Mouse (Mus musculus) frontal cortex, postnatal 25 days (tissue): ENCODE measurements around the gene Hectd4.
"Not testable (repeated sequence)": the region's sequence is repeated elsewhere in the genome, so short reads cannot be mapped to it uniquely, and the experiment has no call there.

ENCODE experiments used
- DNase-seq, 2 experiments: peaks; one replicate each; pipeline ENCODE4 v3.0.0; 2022; ENCODE audit warnings: low spot score in 2 of 2

The Hectd4 gene

DNA sequence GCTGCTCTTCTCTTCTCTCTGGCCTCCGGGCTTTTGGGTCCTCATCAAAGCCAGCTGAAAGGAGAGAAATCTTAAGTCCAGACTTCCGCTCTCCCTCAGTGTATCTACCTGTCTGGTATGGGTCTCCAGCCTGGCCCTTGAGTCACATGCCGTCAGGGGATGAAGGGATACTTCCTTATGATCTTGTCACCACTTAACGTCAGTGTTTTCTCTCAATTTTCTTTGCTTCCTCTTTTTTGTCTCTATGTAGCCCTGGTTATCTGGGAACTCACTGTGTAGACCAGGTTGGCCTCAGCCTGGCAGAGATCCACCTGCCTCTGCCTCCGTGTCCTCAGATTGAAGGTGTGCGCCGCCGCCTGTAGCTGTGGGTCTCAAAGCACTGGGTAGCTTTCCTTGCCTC lies 124.0 kb downstream of the Hectd4 start:
- DNase-seq: no peak

DNA sequence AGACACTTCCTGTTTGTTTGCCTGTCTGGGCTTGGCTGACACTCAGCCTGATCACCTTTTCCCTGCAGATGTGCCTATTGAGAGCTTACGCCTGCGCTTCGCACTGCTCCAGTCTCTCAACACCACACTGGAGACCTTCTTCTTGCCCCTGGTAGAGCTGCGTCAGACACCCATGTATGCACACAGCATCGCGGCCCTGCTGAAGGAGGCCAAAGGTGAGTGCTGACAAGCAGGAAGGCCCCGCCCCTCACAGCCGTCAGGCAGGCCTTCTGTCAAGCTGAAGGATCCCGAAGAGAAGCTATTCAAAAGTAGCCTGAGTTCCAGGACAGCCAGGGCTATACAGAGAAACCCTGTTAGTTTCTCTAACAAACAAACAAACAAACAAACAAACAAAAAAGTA lies 139.2 kb downstream of the Hectd4 start:
- DNase-seq: no peak

DNA sequence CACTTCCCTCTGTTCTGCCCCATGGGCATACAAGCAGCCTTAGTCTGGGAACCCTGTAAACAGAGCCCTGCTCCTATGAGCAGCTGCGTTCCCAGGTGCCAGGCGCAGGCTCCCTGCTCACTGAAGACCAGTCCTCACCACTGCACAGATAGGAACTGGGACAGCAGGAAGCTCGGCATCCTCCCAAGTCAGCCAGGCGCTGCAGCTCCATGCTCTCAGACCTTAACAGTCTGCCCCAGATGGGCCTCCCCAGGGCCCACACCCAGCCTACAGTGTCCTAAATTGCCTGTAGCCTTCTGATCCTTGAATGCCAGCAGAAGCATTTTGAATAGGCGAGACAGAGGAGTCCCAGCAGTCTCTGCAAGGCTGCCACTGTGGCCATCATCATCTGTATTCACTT lies 141.7 kb downstream of the Hectd4 start:
- DNase-seq: no peak

DNA sequence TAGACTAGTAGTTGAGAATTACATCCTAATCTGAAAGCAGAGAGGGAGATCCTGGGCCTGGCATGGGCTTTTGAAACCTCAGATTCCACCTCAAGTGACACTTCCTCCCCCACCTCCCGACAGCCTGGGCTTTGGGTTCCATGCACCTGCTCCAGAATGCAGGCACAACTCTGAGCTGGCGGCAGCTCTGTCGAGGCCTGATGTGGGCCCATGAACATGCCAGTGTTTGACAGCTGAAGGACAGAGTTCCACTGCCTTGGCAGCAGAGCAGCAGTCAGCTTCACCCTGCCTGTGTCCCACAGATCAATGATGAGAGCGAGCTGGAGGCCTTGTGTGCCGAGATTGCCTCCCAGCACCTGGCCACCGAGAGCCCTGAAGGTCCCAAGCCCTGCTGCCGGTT lies 143.4 kb downstream of the Hectd4 start:
- DNase-seq: no peak

DNA sequence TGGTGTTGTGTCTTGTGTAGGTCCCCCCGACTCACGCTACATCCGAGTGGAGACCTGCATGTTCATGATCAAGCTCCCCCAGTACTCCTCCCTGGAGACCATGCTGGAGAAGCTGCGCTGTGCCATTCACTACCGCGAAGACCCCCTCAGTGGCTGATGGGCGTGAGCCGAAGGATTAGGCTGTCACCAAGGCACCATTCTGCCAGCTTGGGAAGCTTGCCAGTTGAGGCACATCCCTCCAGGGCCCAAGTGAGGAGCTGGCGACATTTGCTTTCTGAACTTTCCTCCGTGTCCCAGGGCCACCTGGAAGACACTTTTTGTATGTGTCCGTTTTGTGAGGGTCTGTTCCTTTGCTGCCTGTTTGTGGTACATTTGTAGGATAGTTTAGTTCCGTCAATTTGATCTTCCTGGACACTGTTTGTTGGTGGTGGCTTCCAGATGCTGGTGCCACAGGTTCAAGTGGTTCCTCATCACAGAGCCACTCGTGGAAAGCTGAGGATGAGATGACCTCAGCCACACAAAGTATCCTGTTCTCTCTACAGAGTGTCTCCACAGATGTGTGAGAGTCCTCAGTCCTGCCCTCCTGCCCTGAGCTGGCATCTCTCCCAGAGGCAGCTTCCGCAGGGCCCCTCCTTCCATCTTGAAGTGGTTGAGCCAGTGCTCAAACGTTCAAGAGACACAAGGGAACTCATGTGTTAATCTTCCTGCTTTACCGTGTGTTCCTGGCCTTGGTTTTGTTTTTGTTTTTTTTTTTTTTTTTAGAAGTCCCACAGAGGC lies 146.6 kb downstream of the Hectd4 start:
- no peak for DNase-seq

DNA sequence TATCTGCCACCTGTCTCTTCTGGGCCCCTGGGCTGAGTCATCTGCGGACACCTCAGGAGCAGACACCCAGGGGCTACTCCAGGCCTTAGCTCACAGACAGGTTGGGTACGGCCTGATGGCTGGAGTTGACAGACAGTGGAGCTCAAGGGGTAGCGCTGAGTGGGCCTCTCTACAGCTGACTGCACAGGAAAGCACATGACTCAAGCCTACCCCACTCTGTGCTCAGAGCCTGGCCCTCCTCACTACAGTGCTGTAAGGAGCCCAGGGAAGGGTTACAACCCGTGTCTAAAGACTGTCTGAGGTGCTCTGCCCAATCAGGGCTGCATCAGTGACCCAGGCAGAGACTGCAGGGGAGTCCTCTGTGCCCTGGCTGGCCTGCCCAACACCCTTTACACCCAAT lies 147.2 kb downstream of the Hectd4 start:
- DNase-seq: no peak

DNA sequence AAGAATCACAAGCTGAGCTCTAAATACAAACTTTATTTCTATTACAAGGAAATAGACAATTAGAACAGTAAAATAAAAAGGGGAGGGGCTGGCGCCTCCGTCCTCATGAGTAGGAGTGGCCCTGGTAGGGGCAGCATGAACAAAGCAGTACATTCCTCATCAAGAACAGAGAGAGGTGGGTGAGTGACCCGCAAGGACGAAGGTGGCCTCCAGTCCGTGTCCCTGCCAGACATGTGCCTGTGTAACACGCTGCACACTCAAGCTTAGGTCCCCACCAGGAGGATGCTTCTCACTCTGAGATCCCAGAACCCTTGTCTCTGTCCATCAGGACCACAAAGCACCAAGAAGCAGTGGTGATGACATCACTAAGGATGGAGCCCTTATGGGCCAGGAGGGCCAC lies 151.7 kb downstream of the Hectd4 start:
- DNase-seq: no peak

DNA sequence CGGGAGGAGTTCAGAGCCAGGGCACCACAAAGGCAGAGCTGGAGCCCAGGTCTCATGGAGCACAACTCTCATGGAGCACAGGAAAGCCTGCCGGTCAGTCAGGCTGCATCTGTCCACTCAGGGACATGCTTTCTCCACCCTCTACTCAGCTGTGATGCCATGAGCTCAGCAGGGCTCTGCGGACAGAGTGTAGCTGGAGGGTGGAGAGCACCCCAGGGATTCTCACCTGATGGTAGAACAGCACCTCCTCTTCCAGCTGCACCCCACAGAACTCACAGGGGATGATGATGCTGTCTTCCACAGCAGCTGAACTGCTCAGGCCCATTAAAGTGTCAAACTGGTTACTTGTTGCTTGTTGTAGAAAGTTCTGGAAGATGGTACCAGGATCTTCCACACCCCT lies 154.8 kb downstream of the Hectd4 start:
- DNase-seq: no peak

DNA sequence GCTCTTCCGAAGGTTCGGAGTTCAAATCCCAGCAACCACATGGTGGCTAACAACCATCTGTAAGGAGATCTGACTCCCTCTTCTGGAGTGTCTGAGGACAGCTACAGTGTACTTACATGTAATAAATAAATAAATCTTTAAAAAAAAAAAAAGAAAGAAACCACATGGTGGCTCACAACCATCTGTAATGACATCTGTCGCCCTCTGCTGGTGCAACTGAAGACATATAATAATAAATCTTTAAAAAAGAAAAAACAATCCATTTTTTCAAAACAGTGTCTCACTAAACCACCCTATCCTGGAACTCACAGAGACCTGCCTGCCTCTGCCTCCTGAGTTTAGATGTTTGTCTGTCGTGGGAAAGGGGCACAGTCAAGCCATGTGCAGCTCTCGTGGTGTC lies 157.0 kb downstream of the Hectd4 start:
- not testable (repeated sequence) for DNase-seq

DNA sequence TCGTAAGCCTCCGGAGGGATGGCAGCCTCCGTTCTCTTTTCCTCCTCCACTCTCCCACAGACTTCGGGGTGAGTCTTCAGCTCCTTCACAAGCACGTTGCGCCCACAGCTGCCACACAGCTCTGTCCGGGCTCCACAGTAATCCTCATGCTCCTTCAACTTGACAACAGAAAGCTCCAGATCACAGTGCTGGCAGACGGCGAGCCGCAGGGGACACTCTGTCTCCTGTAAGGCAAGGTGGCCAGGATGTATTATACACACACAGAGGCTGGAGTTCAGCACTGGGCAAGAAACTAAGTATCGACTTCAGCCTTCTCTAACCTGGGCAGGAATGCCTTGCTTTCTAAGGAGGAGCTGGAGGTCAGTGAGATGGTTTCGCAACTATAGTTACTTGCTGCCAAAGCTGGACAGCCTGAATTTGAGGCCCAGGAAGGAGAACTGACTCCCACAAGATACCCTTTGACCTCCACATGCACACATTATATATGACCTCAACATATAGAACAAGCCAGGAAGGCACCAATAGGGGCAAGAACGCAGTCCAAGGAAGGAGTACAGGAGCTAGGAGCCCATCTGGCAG lies 158.7 kb downstream of the Hectd4 start:
- no peak for DNase-seq

DNA sequence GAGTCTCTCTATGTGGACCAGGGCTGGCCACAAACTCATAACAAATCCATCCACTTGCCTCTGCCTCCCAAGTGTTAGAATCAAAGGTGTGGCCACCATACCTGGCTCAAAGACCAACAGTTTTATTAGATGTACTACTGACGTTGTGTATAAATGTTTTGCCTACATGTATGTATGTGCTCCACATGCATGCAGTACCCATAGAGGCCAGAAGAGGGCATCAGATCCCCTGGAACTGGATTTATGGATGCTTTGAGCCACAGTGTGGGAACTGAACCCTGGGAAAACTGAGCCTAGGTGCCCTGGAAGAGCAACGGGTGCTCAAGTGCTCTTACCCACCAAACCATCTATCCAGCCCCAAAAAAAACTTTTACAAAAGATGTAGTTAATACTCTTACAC lies 160.7 kb downstream of the Hectd4 start:
- DNase-seq: no peak

DNA sequence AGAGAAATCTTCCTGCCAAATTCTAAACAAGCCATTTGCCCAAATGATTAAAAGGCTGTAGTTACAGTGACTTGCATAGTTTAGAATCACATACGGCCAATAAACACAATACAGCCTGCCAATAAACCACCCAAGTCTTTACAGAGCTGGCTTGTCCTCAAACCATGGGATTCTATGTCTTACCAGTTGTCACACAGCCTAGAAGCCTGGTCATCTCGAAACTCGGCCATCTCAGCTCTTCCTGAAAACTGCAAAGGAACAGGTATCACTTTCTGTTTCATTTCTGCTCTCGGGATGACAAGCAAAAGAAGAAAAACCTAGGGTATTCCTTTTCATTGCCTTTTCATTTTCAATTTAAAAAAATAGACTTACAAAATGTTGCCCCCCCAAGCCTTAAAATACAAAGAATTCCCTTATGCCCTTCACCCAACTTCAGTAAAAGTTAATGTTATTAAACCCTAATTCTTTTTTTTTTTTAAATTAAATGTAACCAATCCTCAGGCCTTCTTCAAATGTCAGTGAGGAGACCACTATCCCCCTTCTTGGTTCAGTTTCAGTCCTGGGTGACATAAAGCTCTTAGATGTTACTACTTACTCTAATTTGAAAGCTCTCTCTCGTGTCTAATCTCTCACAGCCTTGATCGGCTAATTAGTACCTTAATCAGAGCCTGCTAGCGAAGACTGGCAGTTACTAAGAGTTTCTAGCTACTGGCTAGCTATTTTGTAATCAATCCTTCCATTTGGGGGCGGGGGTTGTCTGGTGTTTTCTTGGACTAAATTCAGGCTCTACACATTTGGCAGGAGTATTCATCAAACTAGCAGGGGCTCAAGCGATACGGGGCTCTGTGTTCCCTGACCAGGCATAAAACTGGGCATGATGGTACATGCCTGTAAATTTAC lies 164.1 kb downstream of the Hectd4 start:
- no peak for DNase-seq

DNA sequence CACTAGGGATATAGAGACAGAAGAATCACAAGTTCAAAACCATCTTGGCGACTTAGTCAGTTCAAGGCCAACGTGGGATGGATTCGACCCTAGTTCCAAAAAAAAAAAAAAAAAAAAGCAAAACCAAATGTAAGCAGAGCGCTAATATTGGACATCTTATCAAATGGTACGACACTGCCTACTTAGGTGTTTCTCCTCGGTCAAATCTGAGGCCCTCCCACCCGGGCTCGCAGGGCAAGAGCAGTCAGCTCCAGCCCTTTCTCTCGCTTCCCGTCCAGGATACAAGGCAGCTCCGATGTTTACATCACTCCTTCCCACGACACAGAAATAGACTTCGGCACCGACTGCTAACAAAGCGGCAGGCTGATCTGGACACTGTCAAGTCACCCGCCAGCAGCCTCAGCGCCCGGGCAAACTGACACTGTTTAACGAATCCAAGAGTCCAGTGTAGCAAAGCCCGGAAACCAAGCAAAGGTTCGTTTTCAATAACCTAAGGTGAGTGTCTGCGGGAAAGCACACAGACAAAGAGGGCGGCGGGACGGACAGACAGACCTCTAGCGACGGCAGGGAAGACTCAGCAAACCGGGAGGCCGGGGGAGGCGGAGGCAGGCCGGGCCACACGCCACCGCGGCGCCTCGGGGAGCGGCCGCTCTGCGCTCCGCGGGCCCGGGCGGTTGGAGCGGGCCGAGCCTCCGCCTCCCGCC lies 164.9 kb downstream of the Hectd4 start:
- DNase-seq: peak; percentile 30 to 44

DNA sequence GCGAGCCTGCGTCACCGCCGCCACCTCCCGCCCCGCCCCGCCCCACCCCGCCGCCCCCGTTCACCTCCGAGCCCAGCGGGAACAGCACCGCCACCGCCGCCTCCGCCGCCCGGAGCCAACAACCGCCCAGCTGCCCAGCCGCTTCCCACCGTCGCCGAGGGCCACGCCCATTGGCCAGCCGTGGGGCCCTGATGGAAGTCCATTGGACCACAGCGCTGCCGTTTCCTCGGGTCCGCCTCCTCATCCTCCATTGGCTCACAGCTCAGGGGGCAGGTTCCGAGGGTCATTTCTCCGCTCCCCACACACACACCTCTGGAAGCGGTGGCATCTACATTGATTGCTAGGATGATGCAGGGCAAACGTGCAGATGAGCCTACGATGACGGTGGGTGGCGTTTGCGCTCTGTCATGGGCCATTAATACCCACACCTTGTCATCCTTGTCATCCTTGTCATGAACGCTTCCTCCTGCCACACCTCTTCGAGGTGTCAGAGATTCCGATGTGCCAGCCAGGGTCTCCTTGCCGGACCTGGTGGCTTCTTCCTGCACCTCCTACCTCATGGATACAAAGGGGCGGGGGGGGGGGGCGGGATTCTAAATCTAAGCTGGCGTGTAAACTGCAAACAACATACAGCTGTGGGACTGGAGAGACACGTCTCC lies 165.6 kb downstream of the Hectd4 start, which contains the start of gene Trafd1:
Gene Trafd1 (minus strand): TSS at position 172 of the 659 bp plus-strand sequence.
- DNase-seq: peak; percentile 78 to 85

DNA sequence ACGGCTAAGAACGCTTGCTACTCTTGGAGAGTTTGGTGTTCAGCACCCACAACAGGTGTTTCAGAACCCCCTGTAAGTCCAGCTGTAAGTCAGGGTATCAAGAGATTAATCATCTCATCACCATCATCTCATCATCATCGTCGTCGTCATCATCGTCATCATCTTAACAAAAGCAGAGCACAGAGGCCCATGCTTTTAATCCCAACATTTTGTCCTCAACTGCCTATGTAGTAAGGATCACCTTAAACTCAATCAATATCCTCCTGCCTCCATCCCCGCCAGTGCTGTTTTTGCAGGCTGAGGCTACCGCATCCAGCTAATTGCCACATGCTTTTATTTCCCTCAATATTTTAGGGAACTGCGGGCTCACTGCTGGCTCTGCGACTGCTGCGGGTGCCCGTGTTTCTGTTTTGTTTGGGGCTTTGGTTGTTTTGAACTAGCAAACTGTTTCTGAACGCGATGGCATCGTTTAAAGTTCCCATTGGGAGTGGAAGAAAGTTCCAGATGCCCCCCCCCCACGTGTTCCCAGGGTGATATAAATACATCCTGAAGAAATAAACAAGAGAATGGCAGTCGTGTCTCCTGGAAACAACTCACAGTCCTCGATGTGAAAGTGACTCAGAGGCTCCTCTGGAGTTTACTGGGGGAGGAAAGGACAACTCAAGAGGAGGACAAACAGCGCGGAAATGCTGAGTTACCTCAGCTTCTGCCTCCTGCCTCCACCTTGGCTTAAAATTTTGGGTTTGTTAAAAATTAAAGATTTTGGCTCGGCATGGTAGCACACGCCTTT lies 166.3 kb downstream of the Hectd4 start:
- DNase-seq: no peak

DNA sequence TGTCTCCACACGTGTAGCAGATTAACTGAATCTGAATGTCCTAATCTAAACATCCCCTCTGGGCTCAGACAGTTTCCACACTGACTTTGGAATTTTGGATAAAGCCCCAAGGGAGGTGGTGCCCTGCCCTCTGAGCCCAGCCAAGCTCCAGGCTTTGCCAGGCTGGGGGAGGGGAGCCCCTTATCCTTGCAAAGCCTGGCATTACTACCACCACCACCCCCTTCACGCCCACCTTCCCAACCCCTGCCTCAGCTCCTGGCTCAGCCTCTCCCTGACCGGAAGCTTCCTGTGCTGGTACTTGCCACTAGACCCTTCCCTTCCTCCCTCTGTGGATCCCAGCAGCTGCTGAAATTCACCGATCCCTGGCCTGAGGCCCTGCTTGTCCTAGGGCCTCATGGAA lies 167.1 kb downstream of the Hectd4 start:
- no peak for DNase-seq

DNA sequence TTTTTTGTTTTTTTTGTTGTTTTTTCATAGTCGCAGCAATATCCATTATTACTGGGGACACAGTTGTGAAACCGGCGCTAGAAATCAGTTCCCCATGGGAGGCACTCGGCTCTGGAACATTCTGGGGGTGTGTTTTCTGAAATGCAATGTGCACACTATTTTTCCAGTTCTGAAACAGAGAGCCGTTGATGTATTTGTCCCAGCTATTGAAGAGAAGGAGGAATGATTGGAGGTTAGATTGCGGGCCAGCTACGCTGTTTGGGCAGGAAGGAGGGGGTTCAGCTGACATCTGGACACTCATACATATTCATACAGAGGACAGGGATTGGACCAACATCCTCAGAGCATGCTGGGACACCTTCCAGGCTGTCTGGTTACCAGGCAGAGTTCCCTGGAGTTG lies 169.1 kb downstream of the Hectd4 start:
- DNase-seq: no peak

DNA sequence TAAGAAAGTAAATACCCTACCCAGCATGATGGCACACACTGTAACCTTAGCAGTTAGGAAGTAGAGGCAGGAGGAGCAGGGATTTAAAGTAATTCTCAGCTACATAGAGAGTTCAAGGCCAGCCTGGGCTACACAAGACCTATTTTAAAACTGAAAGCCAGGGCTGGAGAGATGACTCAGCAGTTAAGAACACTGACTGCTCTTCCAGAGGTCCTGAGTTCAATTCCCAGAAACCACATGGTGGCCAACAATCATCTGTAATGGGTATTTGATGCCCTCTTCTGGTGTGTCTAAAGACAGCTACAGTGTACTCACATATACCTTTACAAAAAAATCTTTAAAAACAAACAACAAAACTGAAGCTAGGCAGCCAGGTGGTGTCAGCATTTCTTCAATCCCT lies 169.7 kb downstream of the Hectd4 start:
- no peak for DNase-seq

DNA sequence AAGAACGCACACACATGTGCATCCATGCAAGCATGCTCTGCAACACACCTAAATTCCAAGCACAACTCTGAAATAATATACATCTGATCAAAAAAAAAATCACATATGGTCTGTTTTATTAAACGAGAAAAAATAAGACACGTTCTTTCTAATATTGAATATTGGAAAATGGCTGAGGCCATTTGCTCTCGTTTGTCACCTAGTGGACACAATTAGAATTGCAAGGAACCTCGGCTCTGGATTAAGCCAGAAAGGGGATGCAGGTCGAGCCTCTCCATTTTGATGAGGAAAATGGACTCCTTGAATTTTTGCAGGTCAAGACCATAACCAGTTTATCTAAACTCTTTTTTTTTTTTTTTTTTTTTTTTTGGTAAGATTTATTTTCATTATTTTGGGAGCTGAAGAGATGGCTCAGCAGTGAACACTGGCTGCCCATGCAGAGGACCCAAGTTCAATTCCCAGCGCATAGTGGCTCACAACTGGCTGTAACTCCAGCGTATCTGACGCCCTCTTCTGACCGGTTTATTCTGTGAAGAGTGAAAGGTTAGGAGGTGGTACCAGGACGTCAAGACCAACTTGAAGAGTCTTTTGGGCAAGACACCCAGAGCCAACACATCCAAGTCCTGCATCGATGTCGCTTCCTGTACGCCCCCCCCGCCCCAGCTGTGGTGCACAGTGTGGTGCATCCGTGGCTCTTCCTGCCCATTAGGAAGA lies 172.8 kb downstream of the Hectd4 start:
- DNase-seq: no peak

DNA sequence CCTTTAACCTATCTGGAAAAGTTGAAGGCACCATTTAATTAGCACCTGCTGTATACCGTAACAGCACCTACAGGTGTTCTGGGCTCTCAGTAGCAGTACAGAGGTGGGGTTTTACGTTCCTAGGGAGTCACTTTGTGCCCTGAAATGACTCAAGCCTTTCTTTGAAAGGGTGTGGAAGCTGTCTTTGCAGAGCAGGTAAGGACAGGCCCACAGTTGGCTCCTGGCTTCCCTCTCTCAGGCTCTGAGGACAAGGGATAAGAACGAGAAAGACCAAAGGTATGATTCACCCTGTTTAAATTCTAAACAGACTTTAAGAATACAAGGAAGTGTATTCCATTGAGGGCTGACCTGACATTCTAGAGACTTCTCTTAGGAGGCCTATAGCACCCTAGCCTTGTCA lies 173.4 kb downstream of the Hectd4 start:
- DNase-seq: no peak
